Mouse (Mus musculus): ENCODE results near the gene Clpx.
"Not testable (repeated sequence)": the region's sequence is repeated elsewhere in the genome, so short reads cannot be mapped to it uniquely, and the experiment has no call there.

The Clpx gene

GRCm38 (mm10) chr9:65288252-65288651, 5.8 kb upstream of the Clpx start:
- intact Hi-C loops (cut with DNase I): not testable (repeated sequence)

- intact Hi-C loops (cut with DNase I): no loop called here
These were observed 4.1 kb upstream of the Clpx start for GRCm38 (mm10) chr9:65289988-65290387.

- intact Hi-C loops (cut with DNase I): no loop called here
These were observed 1.6 kb upstream of the Clpx start for GRCm38 (mm10) chr9:65292421-65292820.

GRCm38 (mm10) chr9:65293119-65293518, 941 bp upstream of the Clpx start:
- intact Hi-C loops (cut with DNase I): no loop called here

- intact Hi-C loops (cut with DNase I): no loop called here
These were observed 484 bp upstream of the Clpx start for GRCm38 (mm10) chr9:65293580-65293972.

- intact Hi-C loops (cut with DNase I): no loop called here
These were observed 787 bp downstream of the Clpx start for GRCm38 (mm10) chr9:65294716-65295378.

GRCm38 (mm10) chr9:65297056-65297455, 3.0 kb downstream of the Clpx start:
- intact Hi-C loops (cut with DNase I): no loop called here

- intact Hi-C loops (cut with DNase I): no loop called here
These were observed 4.7 kb downstream of the Clpx start for GRCm38 (mm10) chr9:65298761-65299160.

GRCm38 (mm10) chr9:65299650-65300049, 5.6 kb downstream of the Clpx start:
- intact Hi-C loops (cut with DNase I): no loop called here

- intact Hi-C loops (cut with DNase I): no loop called here
These were observed 8.4 kb downstream of the Clpx start for GRCm38 (mm10) chr9:65302327-65302983.

GRCm38 (mm10) chr9:65303586-65303985, 9.5 kb downstream of the Clpx start:
- intact Hi-C loops (cut with DNase I): no loop called here

GRCm38 (mm10) chr9:65304300-65304699, 10.2 kb downstream of the Clpx start:
- intact Hi-C loops (cut with DNase I): no loop called here

GRCm38 (mm10) chr9:65306672-65307071, 12.6 kb downstream of the Clpx start:
- intact Hi-C loops (cut with DNase I): no loop called here

- intact Hi-C loops (cut with DNase I): no loop called here
These were observed 14.0 kb downstream of the Clpx start for GRCm38 (mm10) chr9:65308011-65308410.

- intact Hi-C loops (cut with DNase I): no loop called here
These were observed 18.8 kb downstream of the Clpx start for GRCm38 (mm10) chr9:65312669-65313357.

GRCm38 (mm10) chr9:65313846-65314245, 19.8 kb downstream of the Clpx start:
- intact Hi-C loops (cut with DNase I): no loop called here

- intact Hi-C loops (cut with DNase I): no loop called here
These were observed 28.3 kb downstream of the Clpx start for GRCm38 (mm10) chr9:65322255-65322900.

GRCm38 (mm10) chr9:65325971-65326370, 31.9 kb downstream of the Clpx start:
- intact Hi-C loops (cut with DNase I): no loop called here

- intact Hi-C loops (cut with DNase I): no loop called here
These were observed 33.3 kb downstream of the Clpx start for GRCm38 (mm10) chr9:65327371-65327770.

GRCm38 (mm10) chr9:65333958-65334357, 39.9 kb downstream of the Clpx start:
- intact Hi-C loops (cut with DNase I): no loop called here

GRCm38 (mm10) chr9:65339146-65339545, 45.1 kb downstream of the Clpx start:
- intact Hi-C loops (cut with DNase I): no loop called here

- intact Hi-C loops (cut with DNase I): no loop called here
These were observed 46.4 kb downstream of the Clpx start for GRCm38 (mm10) chr9:65340414-65340813.
